Mouse (Mus musculus): ENCODE data around the gene Grasp. TPM values are rescaled to one million over a fixed set of nuclear protein-coding genes. Genes with fewer than 3 reads are reported as not detected.

Grasp gene
- not detected in 2 replicates for total RNA-seq (2014; fragmentation: Nextera tagmentation)
- total RNA-seq (2017), result 0.16 TPM in 1 of 2 replicates, not detected in the other
- polyA plus RNA-seq (2012), result 0.04 and 0.09 TPM in 2 replicates

- TF ChIP-seq TAL1 (conservative IDR thresholded peaks at IDR 0.05; ENCODE audit: low read depth, low read length) (no peak), POLR2AphosphoS5 (IDR thresholded peaks at IDR 0.05; ENCODE audit: insufficient replicate concordance, low read depth, low read length) (no peak), GATA2 (IDR thresholded peaks at IDR 0.05; ENCODE audit: borderline replicate concordance, low read depth, low read length) (no peak), CTCF (IDR thresholded peaks at IDR 0.05; ENCODE audit: low read depth, low read length) (no peak), GATA1 (IDR thresholded peaks at IDR 0.05; ENCODE audit: borderline replicate concordance, low read length) (no peak)
- peaks cover 78% of the 10 kb centered on the region for H3K9me3 ChIP-seq (replicated peaks)
- no peak within 1 kb of the TSS; the same call in 1 of the 2 replicates for H3K4me3 ChIP-seq (ENCODE audit: low read depth, low read length)
- H3K4me1 ChIP-seq (ENCODE audit: insufficient read depth, low read depth, low read length), result no peaks in the 10 kb centered on the region
- no peak for ATAC-seq (ENCODE audit: extremely low read depth, insufficient number of reproducible peaks, low FRiP score, poor library complexity, severe bottlenecking)
- no peak for DNase-seq (ENCODE audit: low spot score)
- H3K36me3 ChIP-seq (replicated peaks), result no peaks in the 10 kb centered on the region
- H3K27me3 ChIP-seq (ENCODE audit: insufficient read depth, low read length), result no peaks in the 10 kb centered on the region; the same call in 1 of the 2 replicates
Observed at GRCm38 (mm10) chr15:101224006-101224906, at the start of gene Grasp. Gene Grasp, plus strand, starts transcription at chr15:101224188.

- no peak for TF ChIP-seq GATA2 (IDR thresholded peaks at IDR 0.05; ENCODE audit: borderline replicate concordance, low read depth, low read length)
- Histone ChIP-seq H3K4me1 (ENCODE audit: insufficient read depth, low read depth, low read length) (no peaks in the 10 kb centered on the region), H3K4me3 (ENCODE audit: low read depth, low read length) (no peak overlapping the region), H3K36me3 (replicated peaks) (no peaks in the 10 kb centered on the region), H3K9me3 (replicated peaks) (peaks cover 64% of the 10 kb centered on the region), H3K27me3 (ENCODE audit: insufficient read depth, low read length) (no peaks in the 10 kb centered on the region)
- ATAC-seq (ENCODE audit: extremely low read depth, insufficient number of reproducible peaks, low FRiP score, poor library complexity, severe bottlenecking) (no peak), DNase-seq (ENCODE audit: low spot score) (no peak)
Observed at GRCm38 (mm10) chr15:101174294-101175130, 49.5 kb upstream of the Grasp start.

GRCm38 (mm10) chr15:101175131-101175460 lies 48.9 kb upstream of the Grasp start:
- ATAC-seq (ENCODE audit: extremely low read depth, insufficient number of reproducible peaks, low FRiP score, poor library complexity, severe bottlenecking), result no peak
- H3K36me3 ChIP-seq (replicated peaks), result no peaks in the 10 kb centered on the region
- no peak overlapping the region for H3K4me3 ChIP-seq (ENCODE audit: low read depth, low read length)
- H3K4me1 ChIP-seq (ENCODE audit: insufficient read depth, low read depth, low read length), result no peaks in the 10 kb centered on the region
- H3K9me3 ChIP-seq (replicated peaks), result peaks cover 65% of the 10 kb centered on the region
- DNase-seq (ENCODE audit: low spot score), result no peak
- TF ChIP-seq CTCF (IDR thresholded peaks at IDR 0.05; ENCODE audit: low read depth, low read length), result no peak
- TF ChIP-seq GATA1 (IDR thresholded peaks at IDR 0.05; ENCODE audit: borderline replicate concordance, low read length), result no peak
- H3K27me3 ChIP-seq (ENCODE audit: insufficient read depth, low read length), result no peaks in the 10 kb centered on the region

- TF ChIP-seq GATA2 (IDR thresholded peaks at IDR 0.05; ENCODE audit: borderline replicate concordance, low read depth, low read length) (no peak), GATA1 (IDR thresholded peaks at IDR 0.05; ENCODE audit: borderline replicate concordance, low read length) (no peak), TAL1 (conservative IDR thresholded peaks at IDR 0.05; ENCODE audit: low read depth, low read length) (no peak), POLR2AphosphoS5 (IDR thresholded peaks at IDR 0.05; ENCODE audit: insufficient replicate concordance, low read depth, low read length) (no peak), CTCF (IDR thresholded peaks at IDR 0.05; ENCODE audit: low read depth, low read length) (no peak)
- no peaks in the 10 kb centered on the region for H3K27me3 ChIP-seq (ENCODE audit: insufficient read depth, low read length)
- DNase-seq (ENCODE audit: low spot score) (no peak), ATAC-seq (ENCODE audit: extremely low read depth, insufficient number of reproducible peaks, low FRiP score, poor library complexity, severe bottlenecking) (no peak)
- H3K4me3 ChIP-seq (ENCODE audit: low read depth, low read length), result no peak overlapping the region
- no peaks in the 10 kb centered on the region for H3K36me3 ChIP-seq (replicated peaks)
- H3K9me3 ChIP-seq (replicated peaks), result peaks cover 65% of the 10 kb centered on the region
- H3K4me1 ChIP-seq (ENCODE audit: insufficient read depth, low read depth, low read length), result no peaks in the 10 kb centered on the region
Observed at GRCm38 (mm10) chr15:101175613-101176283, 48.2 kb upstream of the Grasp start.

- H3K9me3 ChIP-seq (replicated peaks), result peaks cover 66% of the 10 kb centered on the region
- TF ChIP-seq POLR2AphosphoS5 (IDR thresholded peaks at IDR 0.05; ENCODE audit: insufficient replicate concordance, low read depth, low read length) (no peak), GATA2 (IDR thresholded peaks at IDR 0.05; ENCODE audit: borderline replicate concordance, low read depth, low read length) (no peak), CTCF (IDR thresholded peaks at IDR 0.05; ENCODE audit: low read depth, low read length) (no peak)
- no peaks in the 10 kb centered on the region for H3K36me3 ChIP-seq (replicated peaks)
- H3K4me1 ChIP-seq (ENCODE audit: insufficient read depth, low read depth, low read length), result no peaks in the 10 kb centered on the region
- DNase-seq (ENCODE audit: low spot score) (no peak), ATAC-seq (ENCODE audit: extremely low read depth, insufficient number of reproducible peaks, low FRiP score, poor library complexity, severe bottlenecking) (no peak)
- H3K4me3 ChIP-seq (ENCODE audit: low read depth, low read length), result no peak overlapping the region
- H3K27me3 ChIP-seq (ENCODE audit: insufficient read depth, low read length), result no peaks in the 10 kb centered on the region
Observed at GRCm38 (mm10) chr15:101176284-101176680, 47.7 kb upstream of the Grasp start.
